Mouse (Mus musculus) liver, postnatal 0 days (tissue): Measurements from ENCODE around the gene Dnase1l3. TPM values are rescaled to one million over a fixed set of nuclear protein-coding genes. Genes with fewer than 3 reads are reported as not detected.

ENCODE experiments used
- ATAC-seq: fragments of 200-750 bp; cut with Nextera tagmentation; 2 replicates; pipeline ENCODE4 v1.8.0; 2017; ENCODE audit warnings: mild to moderate bottlenecking, moderate library complexity
- DNase-seq: peaks from one replicate; pipeline ENCODE4 v3.0.0-alpha.2; 2016
- H3K27ac ChIP-seq: fragments of 300-500 bp; sonication (generic); 2 replicates; pipeline ENCODE4 v1.5.1; 2014; ENCODE audit warnings: antibody characterized with exemption, moderate library complexity, mild to moderate bottlenecking, low read depth
- H3K27me3 ChIP-seq: fragments of 300-500 bp; sonication (generic); 2 replicates; pipeline ENCODE4 v1.6.1; 2014; ENCODE audit warnings: low read length, control low read depth, mixed read lengths; ENCODE audit not compliant: insufficient read depth
- H3K36me3 ChIP-seq: fragments of 300-500 bp; sonication (generic); replicated peaks from 2 replicates; pipeline ENCODE4 v1.6.1; 2014; ENCODE audit warnings: mild to moderate bottlenecking, control low read depth, low read length, moderate library complexity, mixed read lengths; ENCODE audit not compliant: insufficient read depth
- H3K4me1 ChIP-seq: fragments of 300-500 bp; sonication (generic); 2 replicates; pipeline ENCODE4 v1.6.1; 2014; ENCODE audit warnings: antibody characterized with exemption, mild to moderate bottlenecking, control low read depth; ENCODE audit not compliant: insufficient read depth
- H3K4me2 ChIP-seq: fragments of 300-500 bp; sonication (generic); 2 replicates; pipeline ENCODE4 v1.6.1; 2014; ENCODE audit warnings: low read depth, mild to moderate bottlenecking, low read length, moderate library complexity, mixed read lengths
- H3K4me3 ChIP-seq: fragments of 300-500 bp; sonication (generic); 2 replicates; pipeline ENCODE4 v1.5.1; 2014; ENCODE audit warnings: low read depth, low read length
- H3K9ac ChIP-seq: fragments of 300-500 bp; sonication (generic); replicated peaks from 2 replicates; pipeline ENCODE4 v1.6.1; 2014; ENCODE audit warnings: mild to moderate bottlenecking, moderate library complexity
- H3K9me3 ChIP-seq: fragments of 300-500 bp; sonication (generic); 2 replicates; pipeline ENCODE4 v1.6.1; 2016; ENCODE audit warnings: mild to moderate bottlenecking, control low read depth, low read length, mixed read lengths
- CTCF ChIP-seq: sonication (generic); IDR thresholded peaks from 2 replicates; pipeline ENCODE4 v1.5.1; 2016; ENCODE audit warnings: antibody characterized with exemption, low read depth
- EP300 ChIP-seq: IDR thresholded peaks from 2 replicates; pipeline ENCODE4 v1.6.1; 2016; ENCODE audit warnings: antibody characterized with exemption, low read depth, mild to moderate bottlenecking
- WGBS: fragments of 180-500 bp; shearing (Covaris S2); extraction: QIAGEN DNeasy Blood & Tissue Kit; methylation state at CpG from one replicate; pipeline ENCODE4 v1.1.7; 2014; ENCODE audit not compliant: insufficient replicate concordance; 5-methylcytosine and 5-hydroxymethylcytosine counted together
- polyA plus RNA-seq: library from polyadenylated mRNA; unstranded; fragments of >200 nt; fragmentation: Nextera tagmentation; extraction: Ambion mirVana; gene quantifications from 2 replicates; pipeline ENCODE4 v1.2.1, GENCODE M21; 2015

The Dnase1l3 gene
- polyA plus RNA-seq, 1 experiment from 2014 or later: 13.2 TPM

- Histone ChIP-seq H3K9ac (no peak overlapping the region), H3K4me3 (no peak overlapping the region), H3K4me2 (no peak overlapping the region), H3K27ac (no peak overlapping the region), H3K9me3 (no peaks in the 10 kb centered on the region), H3K4me1 (peaks cover 8% of the 10 kb centered on the region; the same call in 1 of the 2 replicates), H3K36me3 (no peaks in the 10 kb centered on the region), H3K27me3 (no peaks in the 10 kb centered on the region)
- DNase-seq: no peak
- TF ChIP-seq CTCF (no peak), EP300 (no peak)
- 89% methylated on average over 1 of the region's 1 CpGs for WGBS
- ATAC-seq: no peak
These were observed 25.6 kb upstream of the Dnase1l3 start for GRCm38 (mm10) chr14:8020011-8020410.

DNA sequence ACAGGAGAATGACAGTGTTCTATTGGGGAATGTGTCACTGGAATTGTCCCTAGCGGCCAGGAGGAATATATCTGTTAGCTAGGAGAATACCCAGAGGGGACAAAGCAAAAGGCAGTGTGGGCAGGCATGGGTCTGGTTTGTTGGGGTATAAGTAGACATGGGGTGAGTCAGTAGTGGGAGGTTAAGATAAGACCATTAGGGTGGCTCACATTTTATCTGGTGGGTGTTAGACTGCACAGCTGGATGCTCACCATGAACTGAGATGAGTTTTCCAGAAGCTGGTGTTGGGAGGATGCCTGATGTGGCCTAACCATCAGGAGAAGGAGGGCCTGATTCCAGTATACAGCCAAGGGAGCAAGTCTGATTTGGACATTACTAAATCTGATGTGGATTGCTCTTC lies 22.6 kb upstream of the Dnase1l3 start:
- Histone ChIP-seq H3K4me1 (peaks cover 8% of the 10 kb centered on the region; the same call in 1 of the 2 replicates), H3K4me3 (no peak overlapping the region), H3K9me3 (no peaks in the 10 kb centered on the region), H3K4me2 (no peak overlapping the region), H3K27ac (peak overlapping the region; percentile 57), H3K9ac (peak overlapping the region; percentile 16; the same call in 1 of the 2 replicates), H3K27me3 (no peaks in the 10 kb centered on the region), H3K36me3 (no peaks in the 10 kb centered on the region)
- 48% methylated on average over 1 of the region's 1 CpGs for WGBS
- TF ChIP-seq CTCF (no peak), EP300 (no peak)
- ATAC-seq (peak; percentile 14; the same call in 1 of the 2 replicates), DNase-seq (no peak)

DNA sequence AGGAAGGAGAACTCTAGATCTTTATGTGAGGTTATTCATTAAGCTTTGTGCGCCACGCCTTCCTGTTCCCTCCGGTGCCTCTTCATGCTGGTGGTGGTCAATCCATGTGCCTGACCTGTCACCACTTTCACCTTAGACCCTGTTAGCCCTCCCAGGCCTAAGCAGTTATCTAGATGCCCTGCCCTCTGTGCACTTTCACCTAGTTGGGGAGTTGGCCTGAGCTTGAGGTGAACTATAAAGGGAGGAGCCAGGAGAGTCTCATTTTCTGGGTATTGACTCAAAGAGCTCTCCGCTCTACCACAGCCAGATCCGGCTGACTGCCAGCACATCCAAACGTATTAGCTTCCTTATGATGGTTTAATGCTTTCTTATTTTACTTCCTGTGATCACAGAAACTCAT lies 21.9 kb upstream of the Dnase1l3 start:
- H3K27ac ChIP-seq: peak overlapping the region; percentile 57
- no peaks in the 10 kb centered on the region for H3K36me3 ChIP-seq
- ATAC-seq (peak; percentile 97), DNase-seq (peak; percentile 50)
- no peak for TF ChIP-seq EP300
- TF ChIP-seq CTCF: no peak
- H3K27me3 ChIP-seq: no peaks in the 10 kb centered on the region
- H3K9ac ChIP-seq: peak overlapping the region; percentile 16; the same call in 1 of the 2 replicates
- H3K4me2 ChIP-seq: no peak overlapping the region
- peaks cover 8% of the 10 kb centered on the region; the same call in 1 of the 2 replicates for H3K4me1 ChIP-seq
- no peaks in the 10 kb centered on the region for H3K9me3 ChIP-seq
- H3K4me3 ChIP-seq: no peak overlapping the region
- WGBS: 54% methylated on average over 6 of the region's 6 CpGs

- ATAC-seq (0 out of 2 replicates have a peak, but pooled peaks have one; percentile 15), DNase-seq (no peak)
- Histone ChIP-seq H3K4me2 (no peak overlapping the region), H3K27me3 (no peaks in the 10 kb centered on the region), H3K27ac (peak overlapping the region; percentile 57), H3K4me1 (peaks cover 8% of the 10 kb centered on the region; the same call in 1 of the 2 replicates), H3K9ac (no peak overlapping the region), H3K4me3 (no peak overlapping the region), H3K9me3 (no peaks in the 10 kb centered on the region), H3K36me3 (no peaks in the 10 kb centered on the region)
- WGBS: 85% methylated on average over 6 of the region's 6 CpGs
- no peak for TF ChIP-seq CTCF
- no peak for TF ChIP-seq EP300
These were observed 21.4 kb upstream of the Dnase1l3 start for GRCm38 (mm10) chr14:8015756-8016155.

- no peak overlapping the region for H3K27ac ChIP-seq
- no peak overlapping the region for H3K4me3 ChIP-seq
- H3K9ac ChIP-seq: no peak overlapping the region
- WGBS: 69% methylated on average over 6 of the region's 6 CpGs
- no peak overlapping the region for H3K4me2 ChIP-seq
- no peaks in the 10 kb centered on the region for H3K36me3 ChIP-seq
- no peaks in the 10 kb centered on the region for H3K27me3 ChIP-seq
- TF ChIP-seq EP300: no peak
- no peak for TF ChIP-seq CTCF
- ATAC-seq (no peak), DNase-seq (no peak)
- H3K4me1 ChIP-seq: peaks cover 6% of the 10 kb centered on the region; the same call in 1 of the 2 replicates
- H3K9me3 ChIP-seq: no peaks in the 10 kb centered on the region
These were observed 17.6 kb upstream of the Dnase1l3 start for GRCm38 (mm10) chr14:8011938-8012337.

DNA sequence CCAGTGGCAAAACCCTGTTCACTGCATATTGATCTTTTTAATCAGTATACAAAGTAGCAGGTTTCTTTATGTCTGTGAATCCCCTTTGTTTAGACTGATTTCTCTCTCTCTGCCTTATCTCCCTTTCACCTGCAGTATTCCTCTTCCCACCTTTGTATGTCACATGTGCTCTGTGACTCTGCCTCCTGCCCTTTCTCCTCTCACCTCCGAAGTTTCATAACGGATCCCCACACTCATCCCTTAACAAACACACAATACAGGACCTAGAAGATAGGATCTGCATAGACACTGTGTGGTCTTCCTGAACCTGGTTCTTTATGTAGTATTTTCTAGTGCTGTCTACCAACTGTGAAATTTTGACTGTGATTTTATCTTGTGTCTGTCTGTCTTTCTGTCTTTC lies 16.9 kb upstream of the Dnase1l3 start:
- no peak overlapping the region for H3K9ac ChIP-seq
- no peak for ATAC-seq
- H3K9me3 ChIP-seq: no peaks in the 10 kb centered on the region

GRCm38 (mm10) chr14:8007923-8008322 lies 13.6 kb upstream of the Dnase1l3 start:
- Histone ChIP-seq H3K27ac (no peak overlapping the region), H3K4me2 (no peak overlapping the region), H3K9me3 (no peaks in the 10 kb centered on the region), H3K27me3 (0 out of 2 replicates have a peak, but pooled peaks cover 2% of the 10 kb centered on the region), H3K4me1 (peaks cover 8% of the 10 kb centered on the region; the same call in 1 of the 2 replicates), H3K4me3 (no peak overlapping the region), H3K9ac (no peak overlapping the region), H3K36me3 (no peaks in the 10 kb centered on the region)
- 80% methylated on average over 10 of the region's 10 CpGs for WGBS
- no peak for ATAC-seq
- no peak for DNase-seq
- no peak for TF ChIP-seq EP300
- no peak for TF ChIP-seq CTCF

More for the DNA sequence above, 16.9 kb upstream of the Dnase1l3 start:
- 71% methylated on average over 2 of the region's 2 CpGs for WGBS
- no peak overlapping the region for H3K4me3 ChIP-seq
- no peak for DNase-seq
- peaks cover 3% of the 10 kb centered on the region; the same call in 1 of the 2 replicates for H3K4me1 ChIP-seq
- no peaks in the 10 kb centered on the region for H3K27me3 ChIP-seq
- no peaks in the 10 kb centered on the region for H3K36me3 ChIP-seq
- TF ChIP-seq EP300 (no peak), CTCF (no peak)
- H3K27ac ChIP-seq: no peak overlapping the region
- H3K4me2 ChIP-seq: no peak overlapping the region
